Mouse (Mus musculus) adrenal gland, postnatal 14 days (tissue): ENCODE data around the gene Cav1. TPM values are rescaled to one million over a fixed set of nuclear protein-coding genes. Genes with fewer than 3 reads are reported as not detected.

Experiments
- DNase-seq: peaks from one replicate; pipeline ENCODE4 v3.0.0; 2021; ENCODE audit warnings: mixed read lengths
- total RNA-seq: library from RNA; stranded (reverse); gene quantifications from 2 replicates; pipeline ENCODE4 v1.2.3, GENCODE M21; 2021

The Cav1 gene
- total RNA-seq, 1 experiment from 2014 or later = 383 TPM

GRCm38 (mm10) chr6:17316294-17317166 lies 10.4 kb downstream of the Cav1 start:
- DNase-seq = no peak

GRCm38 (mm10) chr6:17317167-17317524 lies 11.0 kb downstream of the Cav1 start:
- DNase-seq = no peak

GRCm38 (mm10) chr6:17317944-17318343 lies 11.8 kb downstream of the Cav1 start:
- no peak for DNase-seq

GRCm38 (mm10) chr6:17321976-17322375 lies 15.8 kb downstream of the Cav1 start:
- DNase-seq = no peak

- no peak for DNase-seq
These were observed 21.1 kb downstream of the Cav1 start for GRCm38 (mm10) chr6:17327216-17327615.

- DNase-seq = no peak
These were observed 23.7 kb downstream of the Cav1 start for GRCm38 (mm10) chr6:17329801-17330200.

GRCm38 (mm10) chr6:17337724-17338123 lies 31.6 kb downstream of the Cav1 start:
- DNase-seq = no peak

- DNase-seq = no peak
These were observed 34.3 kb downstream of the Cav1 start for GRCm38 (mm10) chr6:17340406-17340805.

GRCm38 (mm10) chr6:17348011-17348410 lies 41.9 kb downstream of the Cav1 start:
- DNase-seq = no peak

- no peak for DNase-seq
These were observed 44.7 kb downstream of the Cav1 start for GRCm38 (mm10) chr6:17350803-17351202.

GRCm38 (mm10) chr6:17358896-17359690 lies 53.0 kb downstream of the Cav1 start:
- DNase-seq = peak; percentile 52

- no peak for DNase-seq
These were observed 56.6 kb downstream of the Cav1 start for GRCm38 (mm10) chr6:17362771-17363170.

- DNase-seq = no peak
These were observed 57.5 kb downstream of the Cav1 start for GRCm38 (mm10) chr6:17363446-17364179.

- DNase-seq = no peak
These were observed 68.2 kb downstream of the Cav1 start for GRCm38 (mm10) chr6:17374326-17374725.

- DNase-seq = no peak
These were observed 71.2 kb downstream of the Cav1 start for GRCm38 (mm10) chr6:17377371-17377770.

GRCm38 (mm10) chr6:17380102-17380501 lies 74.0 kb downstream of the Cav1 start:
- DNase-seq = no peak

GRCm38 (mm10) chr6:17381690-17382089 lies 75.6 kb downstream of the Cav1 start:
- DNase-seq = no peak

GRCm38 (mm10) chr6:17385531-17385930 lies 79.4 kb downstream of the Cav1 start:
- DNase-seq = no peak

GRCm38 (mm10) chr6:17387991-17388710 lies 82.0 kb downstream of the Cav1 start:
- no peak for DNase-seq
